Mouse (Mus musculus): ENCODE data around the gene Osbpl5. TPM values are rescaled to one million over a fixed set of nuclear protein-coding genes. Genes with fewer than 3 reads are reported as not detected.
A peak's percentile ranks its signal among the peaks of the same experiment; 100 is the strongest.
"Not testable (repeated sequence)": the region's sequence is repeated elsewhere in the genome, so short reads cannot be mapped to it uniquely, and the experiment has no call there.

The Osbpl5 gene
- total RNA-seq, 2 experiments from 2014 or later, result 14.4 to 15.4 TPM

DNA sequence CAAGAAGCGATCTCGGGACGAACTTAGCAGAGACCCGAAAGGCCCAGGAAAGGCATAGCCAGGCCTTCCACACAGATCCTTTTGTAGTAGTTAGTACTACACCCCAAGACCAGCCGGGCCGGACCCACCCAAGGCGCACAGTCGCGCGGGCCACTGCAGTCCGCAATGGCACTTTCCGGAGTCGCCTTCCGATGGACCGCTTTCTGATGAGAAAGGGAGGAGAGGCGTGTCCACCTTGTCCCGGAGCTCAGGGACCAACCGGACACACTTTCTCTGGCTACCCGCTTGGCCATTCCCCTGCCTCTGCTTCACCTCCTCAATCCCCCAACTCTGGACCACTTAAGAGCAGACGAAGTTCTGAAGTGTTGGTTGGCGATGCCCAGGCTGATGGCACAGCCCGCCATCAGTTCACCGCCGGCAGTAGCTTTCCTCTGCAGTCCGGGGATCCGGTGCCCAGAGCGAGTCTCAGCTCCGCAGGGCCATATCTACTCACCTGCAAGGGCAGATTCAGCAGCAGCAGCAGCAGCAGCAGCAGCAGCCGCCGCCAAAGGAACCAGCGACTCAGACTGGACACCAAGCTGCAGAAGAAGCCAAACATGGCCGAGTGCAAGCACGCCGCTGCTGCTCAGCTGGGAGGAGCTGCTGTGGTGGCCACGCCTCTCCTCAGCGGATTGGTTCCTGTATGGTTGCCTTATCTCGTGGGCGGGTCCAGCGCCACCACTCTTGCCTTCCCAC is 107.6 kb downstream of the Osbpl5 start, which contains the start of gene Tnfrsf22:
Gene Tnfrsf22 (minus strand): TSS at position 628 of the 735 bp plus-strand sequence.
- peak; percentile 84 for DNase-seq (ENCODE audit: low spot score)

DNA sequence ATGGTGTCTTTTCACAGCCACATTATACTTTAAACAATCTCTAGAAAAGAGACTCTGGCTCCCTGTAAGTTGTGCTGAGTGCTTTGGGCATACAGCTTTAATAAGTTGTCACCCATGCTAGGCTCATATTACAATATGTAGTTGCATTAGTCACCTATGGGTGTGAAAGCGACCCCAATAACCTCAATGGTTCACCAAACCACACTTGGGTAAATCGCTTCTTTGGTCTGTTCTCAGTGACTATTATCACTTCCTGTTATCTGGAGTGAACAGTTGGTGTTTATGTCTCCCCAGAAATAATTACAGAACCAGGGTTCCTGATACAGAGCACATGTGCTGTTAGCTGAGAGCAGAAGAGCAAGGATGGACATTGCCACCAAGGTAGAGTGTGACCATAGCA is 112.8 kb downstream of the Osbpl5 start:
- DNase-seq (ENCODE audit: low spot score), result not testable (repeated sequence)

Small RNA genes lying within 50 kb of the gene (microRNA-seq; reads per million reads assigned to microRNA genes)
- not detected for gene Gm22064

Other genes starting within 250 kb of the Osbpl5 start
- 100 to 1,000 TPM; 191 to 200 TPM for gene Nap1l4, start 207.9 kb downstream of the Osbpl5 start, total RNA-seq (2021)
- gene Cars, start 156.9 kb downstream of the Osbpl5 start, total RNA-seq (2021), result 10 to 100 TPM; 37.3 to 39.9 TPM
- gene Tnfrsf26, start 128.3 kb downstream of the Osbpl5 start, total RNA-seq (2021), result under 1 TPM; 0.19 to 0.21 TPM
- 1 to 10 TPM; 1.6 TPM for gene Tnfrsf22, start 107.3 kb downstream of the Osbpl5 start, total RNA-seq (2021)
- gene Tnfrsf23, start 71.1 kb downstream of the Osbpl5 start, total RNA-seq (2021), result 1 to 10 TPM; 4.8 TPM
- under 1 TPM; 0.43 to 0.71 TPM for gene Mrgprg, start 10.0 kb upstream of the Osbpl5 start, total RNA-seq (2021)
- gene Mrgpre, start 27.5 kb upstream of the Osbpl5 start, total RNA-seq (2021), result under 1 TPM; 0.68 to 0.71 TPM
- gene Nadsyn1, start 65.9 kb upstream of the Osbpl5 start, total RNA-seq (2021), result 1 to 10 TPM; 3.0 to 3.8 TPM
- gene Dhcr7, start 66.2 kb upstream of the Osbpl5 start, total RNA-seq (2021), result 1 to 10 TPM; 3.7 to 4.0 TPM
- gene Gm498, start 109.9 kb upstream of the Osbpl5 start, total RNA-seq (2021), result not detected
- gene Shank2, start 244.9 kb upstream of the Osbpl5 start, total RNA-seq (2021), result under 1 TPM; 0.11 to 0.12 TPM

Data from gastrocnemius, adult 18-20 months (tissue).